Mouse (Mus musculus) limb, embryonic 12.5 days (tissue): ENCODE measurements around the gene Cnksr3. TPM values are rescaled to one million over a fixed set of nuclear protein-coding genes. Genes with fewer than 3 reads are reported as not detected.
A peak's percentile ranks its signal among the peaks of the same experiment; 100 is the strongest.

Experiments used
- ATAC-seq: fragments of 200-750 bp; cut with Nextera tagmentation; 2 replicates; pipeline ENCODE4 v1.8.0; 2017; ENCODE audit warnings: low read depth, moderate TSS enrichment; ENCODE audit not compliant: insufficient number of reproducible peaks, insufficient read depth, low FRiP score, low TSS enrichment
- H3K27ac ChIP-seq: fragments of 300-500 bp; sonication (generic); 2 replicates; pipeline ENCODE4 v1.5.1; 2016; ENCODE audit warnings: mild to moderate bottlenecking, moderate library complexity
- H3K27me3 ChIP-seq: fragments of 300-500 bp; sonication (generic); 2 replicates; pipeline ENCODE4 v1.6.1; 2016; ENCODE audit warnings: mild to moderate bottlenecking, moderate library complexity
- H3K36me3 ChIP-seq: fragments of 300-500 bp; sonication (generic); 2 replicates; pipeline ENCODE4 v1.6.1; 2016; ENCODE audit warnings: mild to moderate bottlenecking, moderate library complexity
- H3K4me1 ChIP-seq: fragments of 300-500 bp; sonication (generic); replicated peaks from 2 replicates; pipeline ENCODE4 v1.6.1; 2016
- H3K4me2 ChIP-seq: fragments of 300-500 bp; sonication (generic); 2 replicates; pipeline ENCODE4 v1.6.1; 2016; ENCODE audit warnings: mild to moderate bottlenecking, moderate library complexity
- H3K4me3 ChIP-seq: fragments of 300-500 bp; sonication (generic); replicated peaks from 2 replicates; pipeline ENCODE4 v1.5.1; 2016; ENCODE audit warnings: mild to moderate bottlenecking
- H3K9ac ChIP-seq: fragments of 300-500 bp; sonication (generic); replicated peaks from 2 replicates; pipeline ENCODE4 v1.6.1; 2016; ENCODE audit warnings: mild to moderate bottlenecking, moderate library complexity
- H3K9me3 ChIP-seq: fragments of 300-500 bp; sonication (generic); 2 replicates; pipeline ENCODE4 v1.6.1; 2016; ENCODE audit warnings: mild to moderate bottlenecking, moderate library complexity
- WGBS: fragments of 180-500 bp; shearing (Covaris S2); methylation state at CpG from one replicate; pipeline ENCODE4 v1.1.7; 2016; 5-methylcytosine and 5-hydroxymethylcytosine counted together
- polyA plus RNA-seq: library from polyadenylated mRNA; unstranded; fragments of >200 nt; fragmentation: Nextera tagmentation; extraction: Ambion mirVana; gene quantifications from 2 replicates; pipeline ENCODE4 v1.2.1, GENCODE M21; 2016

Gene Cnksr3
- polyA plus RNA-seq, 1 experiment from 2014 or later = 14.4 TPM

GRCm38 (mm10) chr10:7076201-7076600 is 135.8 kb downstream of the Cnksr3 start:
- ATAC-seq = peak; percentile 53; the same call in 1 of the 2 replicates
- no peaks in the 10 kb centered on the region for H3K36me3 ChIP-seq
- peak overlapping the region; percentile 33; the same call in 1 of the 2 replicates for H3K4me2 ChIP-seq
- H3K27ac ChIP-seq = 0 out of 2 replicates have a peak overlapping the region, but pooled peaks have one; percentile 59
- no peak overlapping the region; the same call in 1 of the 2 replicates for H3K9ac ChIP-seq
- WGBS = 9% methylated on average over 8 of the region's 8 CpGs
- H3K4me1 ChIP-seq = peaks cover 6% of the 10 kb centered on the region
- no peaks in the 10 kb centered on the region for H3K9me3 ChIP-seq
- H3K4me3 ChIP-seq = no peak overlapping the region
- H3K27me3 ChIP-seq = no peaks in the 10 kb centered on the region

GRCm38 (mm10) chr10:7075661-7076060 is 136.4 kb downstream of the Cnksr3 start:
- 85% methylated on average over 2 of the region's 2 CpGs for WGBS

GRCm38 (mm10) chr10:7074231-7074630 is 137.8 kb downstream of the Cnksr3 start:
- no peak overlapping the region for H3K9ac ChIP-seq
- no peak overlapping the region for H3K4me2 ChIP-seq
- ATAC-seq = no peak
- WGBS = 85% methylated on average over 2 of the region's 2 CpGs
- H3K27ac ChIP-seq = no peak overlapping the region
- H3K4me1 ChIP-seq = peaks cover 6% of the 10 kb centered on the region
- no peaks in the 10 kb centered on the region for H3K9me3 ChIP-seq
- H3K36me3 ChIP-seq = no peaks in the 10 kb centered on the region
- H3K27me3 ChIP-seq = no peaks in the 10 kb centered on the region
- H3K4me3 ChIP-seq = no peak overlapping the region

More at GRCm38 (mm10) chr10:7075661-7076060, 136.4 kb downstream of the Cnksr3 start:
- no peak overlapping the region for H3K4me2 ChIP-seq
- no peak overlapping the region for H3K27ac ChIP-seq
- H3K4me3 ChIP-seq = no peak overlapping the region
- peaks cover 6% of the 10 kb centered on the region for H3K4me1 ChIP-seq
- H3K27me3 ChIP-seq = no peaks in the 10 kb centered on the region
- no peak for ATAC-seq
- H3K36me3 ChIP-seq = no peaks in the 10 kb centered on the region
- no peak overlapping the region for H3K9ac ChIP-seq
- no peaks in the 10 kb centered on the region for H3K9me3 ChIP-seq

- H3K36me3 ChIP-seq = no peaks in the 10 kb centered on the region
- ATAC-seq = no peak
- no peak overlapping the region for H3K4me2 ChIP-seq
- WGBS = 84% methylated on average over 5 of the region's 5 CpGs
- H3K27ac ChIP-seq = no peak overlapping the region
- H3K9ac ChIP-seq = no peak overlapping the region
- H3K4me3 ChIP-seq = no peak overlapping the region
- H3K27me3 ChIP-seq = no peaks in the 10 kb centered on the region
- no peaks in the 10 kb centered on the region for H3K4me1 ChIP-seq
- H3K9me3 ChIP-seq = no peaks in the 10 kb centered on the region
Measured at GRCm38 (mm10) chr10:7070924-7071323, 141.1 kb downstream of the Cnksr3 start.

- Histone ChIP-seq H3K27ac (no peak overlapping the region), H3K27me3 (no peaks in the 10 kb centered on the region), H3K4me3 (no peak overlapping the region), H3K36me3 (no peaks in the 10 kb centered on the region), H3K9me3 (no peaks in the 10 kb centered on the region), H3K4me1 (no peaks in the 10 kb centered on the region), H3K9ac (no peak overlapping the region), H3K4me2 (no peak overlapping the region)
- ATAC-seq = no peak
- WGBS = 73% methylated on average over 8 of the region's 8 CpGs
Measured at GRCm38 (mm10) chr10:7070100-7070835, 141.8 kb downstream of the Cnksr3 start.

- no peak overlapping the region for H3K4me2 ChIP-seq
- H3K4me3 ChIP-seq = no peak overlapping the region
- 84% methylated on average over 2 of the region's 2 CpGs for WGBS
Measured at GRCm38 (mm10) chr10:7069090-7069489, 142.9 kb downstream of the Cnksr3 start.

More at GRCm38 (mm10) chr10:7069090-7069489, 142.9 kb downstream of the Cnksr3 start:
- H3K9ac ChIP-seq = no peak overlapping the region
- ATAC-seq = no peak
- H3K27ac ChIP-seq = no peak overlapping the region
- H3K4me1 ChIP-seq = no peaks in the 10 kb centered on the region
- no peaks in the 10 kb centered on the region for H3K36me3 ChIP-seq
- H3K9me3 ChIP-seq = no peaks in the 10 kb centered on the region
- no peaks in the 10 kb centered on the region for H3K27me3 ChIP-seq

Other genes with a start within 250 kb of the Cnksr3 start
- gene Ipcef1, start 159.8 kb downstream of the Cnksr3 start, polyA plus RNA-seq = 0.42 and 0.61 TPM in 2 replicates